Mouse (Mus musculus) cerebellum, adult 2 months (tissue): Measurements from ENCODE around the gene Ppp1r9b.

Source experiments
- CTCF ChIP-seq: fragments of 200-500 bp; IDR thresholded peaks from 2 replicates; pipeline ENCODE4 v1.5.1; 2011; ENCODE audit warnings: low read depth, mild to moderate bottlenecking, control low read depth, low read length, moderate library complexity, borderline replicate concordance; ENCODE audit not compliant: insufficient read depth
- POLR2A ChIP-seq: fragments of 200-500 bp; IDR thresholded peaks from 2 replicates; pipeline ENCODE4 v1.6.1; 2011; ENCODE audit warnings: low read length, control low read depth, borderline replicate concordance; ENCODE audit not compliant: insufficient read depth

- TF ChIP-seq POLR2A (no peak), CTCF (no peak)
These were observed 35.3 kb downstream of the Ppp1r9b start for GRCm38 (mm10) chr11:95026090-95026542.
